Comparison of ENCODE assay signal across 27 mouse cellular contexts in the genomic region with DNA sequence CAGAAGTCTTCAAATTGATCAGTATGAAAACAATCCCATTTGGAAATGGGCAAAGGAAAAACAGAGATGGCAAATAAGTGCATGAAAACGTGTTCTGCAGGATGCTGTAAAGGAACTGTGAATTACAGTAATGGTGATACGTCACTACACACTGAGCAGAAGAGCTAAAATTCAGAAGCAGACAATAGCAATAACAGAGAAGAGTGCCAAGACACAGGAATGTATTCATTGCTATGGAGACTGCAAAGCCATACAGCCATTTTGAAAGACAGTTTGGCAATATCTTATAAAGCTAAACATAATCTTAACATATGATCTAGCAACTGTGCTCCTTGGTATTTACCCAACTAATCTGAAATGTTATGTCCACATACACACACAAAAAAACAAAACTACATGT. TPM values are rescaled to one million over a fixed set of nuclear protein-coding genes. Genes with fewer than 3 reads are reported as not detected.
"Had no signal": no experiment of that assay in that cellular context is flagged by ENCODE, and none has a peak within 500 bp of the region (broad histone marks: within the 10 kb centered on the region; RNA-seq: fewer than 3 reads in every experiment).

No protein-coding gene starts in this region.

- ATAC-seq: midbrain, embryonic 16.5 days had no signal

- H3K27ac ChIP-seq: midbrain, embryonic 10.5 days; midbrain, embryonic 12.5 days; neural tube, embryonic 13.5 days; neural tube, embryonic 15.5 days had no signal

- DNase-seq: lung, adult 18-20 months; lung, embryonic 14.5 days; lung, postnatal 10 days; lung, postnatal 4 days; midbrain, embryonic 14.5 days; retina, postnatal 1 day; right cerebral cortex, adult 18-20 months; right cerebral cortex, postnatal 25 days; right cerebral cortex, postnatal 4 days; spleen, adult 18-20 months; thymus, adult 2 months; thymus, postnatal 25 days; thymus, postnatal 4 days had no signal

- H3K4me3 ChIP-seq: midbrain, embryonic 10.5 days; midbrain, embryonic 12.5 days; myocyte; neural tube, embryonic 13.5 days; neural tube, embryonic 15.5 days had no signal

- H3K9ac ChIP-seq: lung, embryonic 14.5 days; midbrain, embryonic 12.5 days; neural tube, embryonic 13.5 days; neural tube, embryonic 15.5 days had no signal

- H3K4me1 ChIP-seq: midbrain, embryonic 10.5 days; midbrain, embryonic 12.5 days; neural tube, embryonic 13.5 days; neural tube, embryonic 15.5 days had no signal

- H3K4me2 ChIP-seq: lung, embryonic 14.5 days; midbrain, embryonic 12.5 days; neural tube, embryonic 13.5 days; neural tube, embryonic 15.5 days had no signal

- H3K9me3 ChIP-seq: midbrain, embryonic 10.5 days; midbrain, embryonic 12.5 days; neural tube, embryonic 13.5 days; neural tube, embryonic 15.5 days had no signal

- H3K36me3 ChIP-seq: midbrain, embryonic 10.5 days; midbrain, embryonic 12.5 days; neural tube, embryonic 13.5 days; neural tube, embryonic 15.5 days had no signal

- H3K27me3 ChIP-seq: midbrain, embryonic 12.5 days; neural tube, embryonic 13.5 days; neural tube, embryonic 15.5 days had no signal

RNA-seq across cellular contexts. Expression of gene Gm648, which starts 28.8 kb away (rescaled TPM):
- total RNA-seq: megakaryocyte, adult 5-6 weeks; megakaryocyte-erythroid progenitor cell, adult 5-6 weeks had no signal
- polyA plus RNA-seq: lung, embryonic 14.5 days; lung, embryonic 16.5 days; midbrain, embryonic 10.5 days; midbrain, embryonic 14.5 days; midbrain, embryonic 16.5 days; neural tube, embryonic 11.5 days; neural tube, embryonic 13.5 days; neural tube, embryonic 15.5 days; small intestine, adult 2 months; stomach, embryonic 14.5 days; urinary bladder, adult 2 months had no signal

RNA-seq across cellular contexts. Expression of gene Gm10477, which starts 53.7 kb away (rescaled TPM):
- total RNA-seq: megakaryocyte, adult 5-6 weeks; megakaryocyte-erythroid progenitor cell, adult 5-6 weeks had no signal
- polyA plus RNA-seq: lung, embryonic 14.5 days; lung, embryonic 16.5 days; midbrain, embryonic 10.5 days; midbrain, embryonic 12.5 days; midbrain, embryonic 14.5 days; midbrain, embryonic 16.5 days; myocyte; neural tube, embryonic 11.5 days; neural tube, embryonic 13.5 days; neural tube, embryonic 15.5 days; small intestine, adult 2 months; stomach, embryonic 14.5 days; stomach, embryonic 16.5 days; thymus, adult 2 months; urinary bladder, adult 2 months had no signal
